Mouse (Mus musculus) layer of hippocampus, adult 2 months (tissue): ENCODE measurements around the gene Gm11627. TPM values are rescaled to one million over a fixed set of nuclear protein-coding genes. Genes with fewer than 3 reads are reported as not detected.
"Not testable (repeated sequence)": the region's sequence is repeated elsewhere in the genome, so short reads cannot be mapped to it uniquely, and the experiment has no call there.

Source experiments
- DNase-seq, 2 experiments: peaks; one replicate each; pipeline ENCODE4 v3.0.0; 2022; ENCODE audit warnings: low spot score in 2 of 2
- H3K27ac ChIP-seq: fragments of 200-600 bp; 2 replicates; pipeline ENCODE4 v1.8.1; 2022
- H3K4me3 ChIP-seq: fragments of 200-600 bp; 2 replicates; pipeline ENCODE4 v1.8.1; 2022; ENCODE audit warnings: mild to moderate bottlenecking
- CTCF ChIP-seq: fragments of 200-600 bp; conservative IDR thresholded peaks from 2 replicates; pipeline ENCODE4 v1.8.1; 2022; ENCODE audit warnings: antibody characterized with exemption, mild to moderate bottlenecking, moderate library complexity
- total RNA-seq, 2 experiments: library from RNA; stranded (reverse); gene quantifications; 2 replicates each; pipeline ENCODE4 v1.2.3; 2021

Gene Gm11627
- total RNA-seq, 2 experiments from 2014 or later = 3.9 to 4.2 TPM

GRCm38 (mm10) chr11:102607686-102608548 is 28.7 kb upstream of the Gm11627 start:
- no peak for TF ChIP-seq CTCF
- DNase-seq = no peak
- no peak overlapping the region; the same call in 1 of the 2 replicates for H3K4me3 ChIP-seq
- no peak overlapping the region for H3K27ac ChIP-seq

GRCm38 (mm10) chr11:102607201-102607600 is 27.9 kb upstream of the Gm11627 start:
- Histone ChIP-seq H3K27ac (peak overlapping the region; percentile 23; the same call in 1 of the 2 replicates), H3K4me3 (peak overlapping the region; percentile 60; the same call in 1 of the 2 replicates)
- not testable (repeated sequence) for DNase-seq

GRCm38 (mm10) chr11:102606751-102607171 is 27.5 kb upstream of the Gm11627 start:
- H3K4me3 ChIP-seq = peak overlapping the region; percentile 60
- H3K27ac ChIP-seq = peak overlapping the region; percentile 23; the same call in 1 of the 2 replicates
- TF ChIP-seq CTCF = no peak
- no peak for DNase-seq

GRCm38 (mm10) chr11:102605553-102606416 is 26.5 kb upstream of the Gm11627 start:
- TF ChIP-seq CTCF = no peak
- DNase-seq = no peak
- Histone ChIP-seq H3K27ac (no peak overlapping the region), H3K4me3 (peak overlapping the region; percentile 60)

- Histone ChIP-seq H3K4me3 (peak overlapping the region; percentile 60), H3K27ac (peak overlapping the region; percentile 47; the same call in 1 of the 2 replicates)
- no peak for DNase-seq
- TF ChIP-seq CTCF = peak; percentile 56
Observed at GRCm38 (mm10) chr11:102604777-102605552, 25.7 kb upstream of the Gm11627 start.

- Histone ChIP-seq H3K27ac (peak within 1 kb of the TSS; percentile 80), H3K4me3 (peak within 1 kb of the TSS; percentile 60)
- DNase-seq = peak; percentile 58 to 85
- TF ChIP-seq CTCF = no peak
Observed at GRCm38 (mm10) chr11:102604010-102604584, 24.8 kb upstream of the Gm11627 start, which contains the start of gene Fzd2. Gene Fzd2, plus strand, starts transcription at chr11:102604396.

GRCm38 (mm10) chr11:102603496-102603850 is 24.2 kb upstream of the Gm11627 start:
- Histone ChIP-seq H3K27ac (peak overlapping the region; percentile 80), H3K4me3 (peak overlapping the region; percentile 60)
- DNase-seq = peak in 1 of 2 experiments; percentile 22
- TF ChIP-seq CTCF = no peak

GRCm38 (mm10) chr11:102602816-102603495 is 23.7 kb upstream of the Gm11627 start:
- H3K4me3 ChIP-seq = peak overlapping the region; percentile 60
- peak overlapping the region; percentile 80 for H3K27ac ChIP-seq
- no peak for TF ChIP-seq CTCF
- DNase-seq = no peak

GRCm38 (mm10) chr11:102599912-102600311 is 20.7 kb upstream of the Gm11627 start:
- TF ChIP-seq CTCF = peak; percentile 52
- no peak overlapping the region for H3K4me3 ChIP-seq
- H3K27ac ChIP-seq = no peak overlapping the region
- DNase-seq = no peak

- no peak overlapping the region for H3K27ac ChIP-seq
- TF ChIP-seq CTCF = no peak
- no peak overlapping the region for H3K4me3 ChIP-seq
- DNase-seq = no peak
Observed at GRCm38 (mm10) chr11:102595341-102595820, 16.1 kb upstream of the Gm11627 start.

- TF ChIP-seq CTCF = peak; percentile 39; the same call in 1 of the 2 replicates
- H3K27ac ChIP-seq = no peak overlapping the region
- no peak for DNase-seq
- H3K4me3 ChIP-seq = no peak overlapping the region
Observed at GRCm38 (mm10) chr11:102587554-102587953, 8.3 kb upstream of the Gm11627 start.
